Mouse (Mus musculus): ENCODE results near the gene Ric1.

Gene Ric1

DNA sequence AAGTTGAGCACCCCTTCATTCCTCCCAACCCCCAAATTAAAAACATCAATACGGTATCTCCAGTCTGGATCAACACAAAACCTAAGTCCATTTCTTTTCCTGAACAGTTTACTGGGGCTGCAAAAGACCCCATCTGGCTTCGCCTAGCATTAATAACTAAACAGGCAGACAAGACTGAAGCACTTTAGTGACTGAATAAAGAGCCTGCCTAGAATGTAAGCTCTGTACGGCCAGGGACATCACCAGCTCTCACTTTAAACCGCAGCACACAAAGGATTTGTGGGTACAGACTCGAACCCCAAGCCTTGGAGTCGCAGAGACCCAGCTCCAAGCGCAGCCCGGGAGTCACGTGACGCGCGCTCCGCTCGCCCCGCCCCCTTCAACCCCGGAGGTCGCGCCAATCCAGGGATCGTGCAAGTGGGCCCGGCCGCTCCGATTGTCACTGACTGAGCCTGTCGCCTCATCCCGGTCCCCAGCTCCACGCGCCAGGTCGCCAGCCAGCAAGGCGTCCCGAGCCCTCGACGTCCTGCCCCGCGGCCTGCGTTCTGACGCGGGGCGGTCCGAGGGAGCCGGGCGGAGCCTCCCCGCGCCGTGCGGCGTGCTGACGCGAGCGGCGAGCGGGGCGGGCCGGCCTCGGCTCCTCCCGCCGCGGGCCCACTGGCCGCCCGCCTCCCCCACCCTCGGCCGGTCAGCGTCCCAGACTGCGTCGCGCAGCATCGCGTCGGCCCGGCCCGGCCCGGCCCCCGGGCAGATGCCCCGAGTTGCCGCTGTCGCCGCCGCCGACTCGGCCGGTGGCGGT is at the start of gene Ric1:
TSS of gene Ric1 (plus strand) at position 646 of the 799 bp plus-strand sequence.
- peak; percentile 82 for DNase-seq (ENCODE audit: low spot score)

DNA sequence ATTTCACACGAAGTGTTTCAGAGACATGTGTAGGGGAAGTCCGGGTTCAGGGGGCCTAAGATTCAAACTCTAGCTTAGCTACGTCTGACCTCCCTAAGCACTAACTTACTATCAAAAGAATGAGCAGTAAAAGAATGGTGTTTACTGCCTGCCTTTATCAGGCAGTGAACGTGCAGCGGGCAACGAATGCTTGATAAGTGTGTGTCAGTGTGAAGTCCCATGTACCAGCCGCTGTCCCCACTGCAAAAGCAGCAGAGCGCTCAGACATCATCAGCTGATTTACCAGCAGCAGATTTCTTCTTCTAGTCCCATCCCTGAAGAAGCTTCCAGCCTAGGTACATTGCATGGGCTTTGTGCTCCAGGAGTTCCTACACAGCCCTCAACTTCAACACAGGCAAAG is 49.7 kb upstream of the Ric1 start:
- DNase-seq (ENCODE audit: low spot score): no peak

DNA sequence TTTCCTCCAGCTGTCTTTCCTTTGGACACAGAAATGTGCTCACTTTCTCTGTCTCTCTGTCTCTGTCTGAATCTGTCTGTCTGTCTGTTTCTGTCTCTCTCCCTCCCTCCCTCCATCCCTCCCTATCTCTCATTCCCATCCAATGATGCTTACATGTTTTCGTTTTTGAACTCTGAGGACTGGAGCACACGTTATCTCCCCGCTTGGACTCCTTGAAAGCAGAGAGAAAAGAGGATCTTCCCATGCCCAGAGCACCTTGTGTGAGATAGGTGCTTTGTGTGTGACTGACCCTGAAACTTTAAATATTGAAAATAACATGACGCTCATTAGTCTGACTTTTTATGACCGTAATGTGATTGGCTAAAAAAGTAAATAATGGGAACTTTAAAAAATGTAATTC is 49.1 kb upstream of the Ric1 start:
- no peak for DNase-seq (ENCODE audit: low spot score)

DNA sequence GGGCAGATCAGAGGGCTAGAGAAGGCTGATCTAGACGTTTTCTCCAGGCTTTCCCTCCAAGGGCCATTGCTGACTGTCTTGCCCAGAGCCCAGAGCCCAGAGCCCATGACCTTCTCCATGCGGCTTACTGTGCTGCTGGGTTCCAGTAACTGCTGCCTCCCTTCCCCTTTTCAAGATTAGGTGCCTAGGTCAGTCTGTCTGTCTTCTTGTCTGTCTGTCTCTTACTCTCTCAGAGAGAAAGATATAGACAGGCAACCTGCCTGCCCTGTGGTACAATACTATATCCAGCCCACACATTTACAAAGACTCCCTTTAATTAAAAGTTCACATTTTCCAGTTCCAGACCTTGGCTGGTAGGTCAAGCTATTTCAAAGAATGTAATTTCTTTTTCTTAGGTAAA is 47.3 kb upstream of the Ric1 start:
- no peak for DNase-seq (ENCODE audit: low spot score)

DNA sequence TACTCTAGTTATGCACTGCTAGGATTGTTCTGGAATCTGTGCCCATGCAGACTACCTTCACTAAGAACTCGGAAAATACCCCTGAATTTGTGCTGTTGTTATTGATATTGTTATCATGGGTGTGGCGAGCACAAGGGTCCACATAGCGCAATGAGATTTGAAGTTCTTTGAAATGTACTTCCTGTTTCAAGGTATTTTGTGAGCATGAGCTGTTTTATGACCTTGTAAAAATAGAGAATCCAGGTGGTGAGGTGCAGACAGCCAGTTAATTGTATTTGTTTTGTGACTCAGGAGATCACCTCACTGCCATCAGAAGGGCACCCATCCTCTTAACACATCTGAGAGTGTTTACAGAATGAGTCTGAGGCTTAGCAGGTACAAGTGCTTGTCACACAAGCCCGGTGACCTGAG is 46.9 kb upstream of the Ric1 start:
- no peak for DNase-seq (ENCODE audit: low spot score)

DNA sequence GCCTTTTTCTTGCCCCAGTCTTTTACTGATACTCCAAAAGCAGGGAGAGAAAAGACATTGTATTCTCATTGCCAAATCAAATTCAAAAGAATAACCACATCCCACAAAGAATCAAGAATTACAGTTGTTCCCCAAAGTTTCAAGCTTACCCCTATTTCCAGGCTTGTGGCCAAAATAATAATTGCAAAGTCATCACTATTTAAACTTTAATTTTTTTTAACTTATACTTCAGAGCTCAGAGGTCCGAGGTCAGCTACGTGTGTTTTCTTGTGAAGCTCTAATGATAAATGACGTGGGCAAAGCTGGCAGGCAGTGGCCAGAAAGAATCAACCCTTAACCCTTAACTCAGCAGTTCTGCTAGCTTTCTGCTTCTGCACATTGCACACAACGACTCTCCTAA is 43.5 kb upstream of the Ric1 start:
- no peak for DNase-seq (ENCODE audit: low spot score)

DNA sequence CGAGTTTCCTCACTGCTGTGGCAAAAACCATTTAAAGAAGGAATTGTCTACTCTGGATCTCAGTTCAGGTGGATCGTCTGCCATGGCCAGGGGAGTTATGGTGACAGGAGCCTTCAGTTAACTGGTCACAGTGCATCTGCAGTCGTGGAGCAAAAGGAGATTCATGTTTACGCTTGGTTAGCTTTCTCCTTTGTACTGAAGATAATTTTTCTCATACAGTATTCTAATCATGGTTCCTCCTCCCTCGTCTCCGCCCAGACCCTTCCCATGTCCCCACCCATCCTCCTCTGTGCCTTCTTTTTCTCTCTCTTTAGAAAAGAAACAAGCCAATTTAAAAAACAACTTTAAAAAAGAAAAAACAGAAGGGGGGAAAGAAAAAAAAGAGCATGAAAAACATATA is 40.5 kb upstream of the Ric1 start:
- no peak for DNase-seq (ENCODE audit: low spot score)

DNA sequence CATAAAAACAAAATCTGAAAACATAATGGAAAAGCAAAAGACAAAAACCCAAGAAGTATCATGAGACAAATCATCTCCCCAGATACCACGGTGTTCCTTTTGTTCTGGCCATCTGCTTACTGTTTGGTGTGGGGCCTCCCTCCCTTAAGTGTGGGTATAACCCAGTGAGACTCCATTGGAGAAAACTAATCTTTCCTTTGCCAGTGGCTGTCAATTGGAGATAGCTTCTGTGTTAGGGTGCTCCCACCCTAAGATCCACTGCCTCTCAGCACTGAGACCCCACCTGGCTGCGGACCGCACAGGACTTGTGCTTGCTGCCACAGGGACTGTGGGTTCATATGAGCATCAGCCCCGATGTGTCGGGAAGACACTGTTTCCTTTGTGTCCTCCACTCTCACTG is 39.9 kb upstream of the Ric1 start:
- DNase-seq (ENCODE audit: low spot score): no peak

DNA sequence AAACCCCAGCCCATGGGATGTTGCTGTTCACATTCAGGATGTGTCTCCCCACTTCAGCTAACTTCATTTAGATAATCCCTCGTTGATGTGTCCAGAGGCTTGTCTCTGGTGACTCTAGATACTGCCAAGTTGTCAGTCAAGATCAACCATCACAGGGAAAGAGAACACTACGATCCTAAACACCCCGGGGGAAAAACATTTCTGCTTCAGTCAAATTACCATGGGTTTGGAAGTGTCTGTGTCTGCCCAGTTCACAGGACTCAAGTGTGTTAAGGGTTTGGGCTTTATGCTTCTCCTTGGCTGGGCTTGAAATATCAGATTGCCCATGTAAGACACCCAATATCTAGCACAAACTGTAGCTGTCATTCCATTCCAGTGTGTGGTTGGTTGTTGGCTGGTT is 39.4 kb upstream of the Ric1 start:
- DNase-seq (ENCODE audit: low spot score): no peak

DNA sequence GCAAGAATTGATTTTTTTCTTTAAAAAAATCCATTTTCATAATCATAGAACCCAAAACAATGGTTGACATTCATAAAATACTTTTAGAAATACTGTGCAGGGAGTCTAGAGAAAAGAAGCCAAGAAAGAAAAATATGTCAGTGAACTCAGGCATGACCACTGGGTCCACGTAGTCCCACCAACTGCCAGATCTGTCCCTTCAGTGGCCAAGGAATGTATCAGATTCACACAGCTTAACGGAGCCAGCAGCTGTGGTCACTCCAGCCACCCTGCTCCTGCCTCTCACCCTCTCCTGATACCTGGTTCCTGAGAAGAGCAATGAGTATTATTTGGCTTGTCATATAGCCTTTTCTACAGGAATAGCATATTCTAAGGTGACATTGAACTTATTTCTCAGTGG is 38.7 kb upstream of the Ric1 start:
- DNase-seq (ENCODE audit: low spot score): no peak

DNA sequence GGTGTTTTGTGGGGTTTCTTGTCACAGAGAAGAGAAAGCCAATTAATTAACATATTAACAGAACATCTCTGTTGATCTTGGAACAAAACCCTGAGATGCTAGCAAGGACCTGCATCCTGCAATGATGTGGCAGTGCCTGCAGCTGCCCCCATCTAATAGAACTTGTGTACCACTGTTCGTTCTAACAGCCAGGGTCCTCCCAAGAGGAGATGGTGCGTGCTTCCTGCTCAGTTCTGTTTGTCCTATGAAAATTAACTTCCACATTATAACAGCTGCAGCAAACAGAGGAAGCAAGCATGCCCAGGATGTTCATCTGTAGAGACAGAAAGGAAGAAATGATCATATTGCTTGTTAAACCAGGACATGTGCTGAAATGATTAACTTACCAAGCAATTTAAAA is 37.5 kb upstream of the Ric1 start:
- no peak for DNase-seq (ENCODE audit: low spot score)

DNA sequence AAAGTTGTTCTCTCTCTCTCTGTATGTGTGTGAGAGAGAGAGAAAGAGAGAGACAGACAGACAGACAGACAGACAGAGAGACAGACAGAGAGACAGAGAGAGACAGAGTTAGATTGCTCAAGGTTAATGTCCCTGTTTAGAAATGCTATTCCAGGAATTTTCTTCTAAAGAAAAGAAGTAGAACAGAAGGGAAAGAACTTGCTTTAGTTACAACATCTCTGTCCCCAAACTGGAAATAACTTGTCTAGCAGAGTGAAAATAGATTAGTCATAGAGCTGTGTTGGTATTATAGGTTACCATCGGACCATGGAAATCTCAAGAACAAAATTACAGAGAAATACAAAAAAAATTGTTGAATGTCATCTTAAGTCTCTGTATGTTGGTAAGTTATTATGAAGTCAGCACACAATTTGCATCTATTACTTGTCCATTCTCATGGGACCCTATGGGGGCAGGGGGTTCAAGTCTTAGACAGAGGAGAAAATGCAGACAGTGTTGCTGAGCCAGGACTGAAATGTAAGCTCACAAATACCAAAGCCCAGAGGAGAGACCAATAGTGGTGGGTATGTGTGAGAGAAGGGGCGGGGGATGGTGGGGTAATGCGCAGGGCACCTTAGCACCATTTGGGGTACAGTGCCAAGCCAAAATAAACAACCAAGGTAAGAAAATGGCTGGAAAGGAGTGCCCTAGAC is 36.7 kb upstream of the Ric1 start:
- DNase-seq (ENCODE audit: low spot score): no peak

DNA sequence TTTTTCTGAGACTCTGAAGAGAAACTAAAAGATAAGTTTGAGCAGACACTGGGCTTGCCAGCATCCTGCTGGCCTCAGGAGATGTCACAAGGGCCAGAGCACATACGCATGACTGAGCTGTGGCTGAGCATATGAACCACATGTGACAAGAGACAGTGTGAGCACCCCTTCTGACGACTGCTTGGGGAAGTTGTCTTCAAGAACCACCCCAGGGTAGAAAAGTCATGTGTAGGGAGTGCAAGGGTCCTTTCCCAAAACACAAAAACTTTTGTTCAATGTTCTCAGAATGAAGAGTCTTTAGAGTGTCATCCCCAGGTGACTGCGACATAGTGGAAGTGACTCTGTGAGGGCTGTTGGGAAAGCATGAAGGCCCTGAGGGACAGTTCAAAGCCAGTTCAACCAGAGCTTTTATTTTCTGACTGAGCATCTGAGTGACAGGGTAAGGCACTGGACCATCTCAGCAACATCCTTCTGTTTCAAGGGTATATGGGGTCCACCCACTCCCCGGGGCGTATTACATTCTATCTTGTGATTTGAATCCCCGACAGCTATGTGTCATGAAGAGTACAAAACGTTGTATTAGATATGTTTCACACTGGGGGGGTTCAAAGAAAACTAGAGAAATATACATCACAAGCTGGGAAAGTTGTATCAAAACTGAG is 35.4 kb upstream of the Ric1 start:
- peak; percentile 35 for DNase-seq (ENCODE audit: low spot score)

DNA sequence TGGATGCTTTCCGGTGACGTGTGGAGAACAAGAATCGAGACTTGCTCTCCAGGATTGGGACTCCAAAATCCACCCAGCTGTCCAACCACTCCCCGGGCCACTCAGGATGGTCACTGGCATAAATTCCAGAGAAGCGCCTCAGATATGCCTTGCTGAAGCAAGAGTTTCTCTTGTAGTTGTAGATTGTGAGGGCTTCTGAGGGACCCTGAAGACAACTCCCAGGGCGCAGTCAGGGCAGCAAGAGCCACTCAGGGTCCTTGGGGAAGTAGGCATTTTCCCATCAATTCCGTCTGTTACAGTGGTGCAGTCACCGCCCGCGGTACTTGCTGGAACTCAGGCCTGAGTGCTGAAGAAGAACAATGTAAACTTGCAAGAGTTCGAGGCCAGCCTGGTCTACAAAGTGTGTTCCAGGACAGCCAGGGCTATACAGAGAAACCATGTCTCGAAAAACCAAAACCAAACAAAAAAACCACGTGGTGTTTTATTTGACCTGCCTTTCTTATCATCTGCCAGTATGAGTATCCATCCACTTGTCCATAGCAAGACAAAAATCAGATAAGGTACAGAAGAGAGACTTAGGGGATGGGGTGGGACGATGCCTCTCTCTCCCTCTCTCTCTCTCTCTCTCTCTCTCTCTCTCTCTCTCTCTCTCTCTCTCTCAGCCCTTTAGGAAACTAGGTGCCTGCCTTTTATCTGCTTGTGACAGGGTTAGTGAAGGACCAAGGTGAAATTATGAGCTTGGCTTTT is 34.6 kb upstream of the Ric1 start:
- DNase-seq (ENCODE audit: low spot score): no peak

DNA sequence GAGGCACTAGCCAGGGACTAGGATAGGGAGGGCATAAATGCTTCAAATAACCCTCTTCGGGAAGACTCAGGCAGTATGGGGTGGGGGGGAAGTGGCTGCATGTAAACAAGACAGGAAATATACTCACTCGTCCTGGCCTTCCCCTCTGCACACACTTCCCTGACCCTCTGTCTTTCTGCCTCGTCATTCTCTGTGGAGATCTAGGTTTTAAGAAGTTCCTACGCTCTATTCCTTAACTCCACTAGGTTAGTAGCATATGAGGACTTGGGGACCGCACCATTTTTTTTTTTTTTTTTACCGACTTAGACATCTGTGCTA is 34.0 kb upstream of the Ric1 start:
- DNase-seq (ENCODE audit: low spot score): no peak

DNA sequence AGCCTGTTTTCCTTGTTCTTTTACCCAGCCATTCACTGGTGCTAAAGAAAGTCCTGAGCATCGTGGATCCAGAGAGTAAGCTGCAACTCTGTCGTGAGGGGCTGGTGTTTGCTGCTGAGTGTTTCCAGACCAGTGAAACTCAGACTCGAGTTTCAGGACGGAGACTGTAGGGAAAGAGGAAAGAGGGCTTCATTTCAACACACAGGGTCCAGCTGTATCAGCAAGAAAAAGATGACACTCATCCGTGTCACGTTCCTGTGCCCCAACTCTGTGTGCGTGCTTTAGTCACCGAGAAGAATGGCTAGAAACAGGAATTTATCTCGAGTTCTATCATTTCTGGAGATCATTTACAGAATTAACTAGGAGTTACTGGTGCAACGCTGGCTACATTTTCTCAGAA is 33.7 kb upstream of the Ric1 start:
- DNase-seq (ENCODE audit: low spot score): peak; percentile 28

DNA sequence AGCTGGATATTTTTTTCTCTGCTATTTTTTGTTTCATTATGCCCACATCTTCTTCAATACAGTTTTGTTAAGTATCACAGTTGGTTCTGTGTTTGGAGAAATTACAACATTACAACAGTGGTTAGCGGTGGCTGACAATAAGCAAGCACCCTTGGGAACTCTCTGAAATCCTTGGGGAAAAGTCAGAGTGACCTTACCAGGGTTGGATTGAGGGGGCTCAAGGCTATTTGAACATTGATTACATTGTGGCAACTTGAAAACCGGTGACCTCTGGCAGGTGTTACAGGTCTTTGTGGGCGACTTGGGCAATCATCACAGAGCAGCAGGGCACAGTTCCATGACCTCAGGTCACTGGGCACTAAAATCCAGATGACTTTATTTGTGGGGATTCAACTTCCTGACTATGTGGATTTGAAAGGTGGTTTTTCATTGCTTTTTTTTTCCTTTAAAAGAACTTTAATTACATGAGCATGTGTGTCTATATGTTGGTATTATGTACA is 32.2 kb upstream of the Ric1 start:
- no peak for DNase-seq (ENCODE audit: low spot score)

DNA sequence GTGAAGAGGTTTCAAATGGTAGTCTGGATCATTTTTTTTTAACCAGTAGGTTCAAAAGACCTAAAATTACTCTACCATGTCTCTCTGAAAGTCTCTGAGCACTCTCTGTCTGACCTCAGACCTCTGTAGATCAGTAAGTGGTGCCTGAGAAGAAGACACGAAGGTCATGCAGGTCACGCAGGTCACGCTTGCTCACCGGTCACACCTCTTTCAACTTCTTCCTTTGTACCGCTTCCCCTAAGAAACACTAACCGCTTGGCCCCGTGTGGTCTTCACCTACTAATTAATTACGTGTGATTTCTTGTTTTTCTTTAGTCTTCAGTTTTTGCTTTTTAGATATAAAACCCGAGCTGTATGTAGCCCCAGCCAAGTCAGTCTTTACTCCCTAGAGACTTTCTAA is 30.6 kb upstream of the Ric1 start:
- DNase-seq (ENCODE audit: low spot score): no peak

DNA sequence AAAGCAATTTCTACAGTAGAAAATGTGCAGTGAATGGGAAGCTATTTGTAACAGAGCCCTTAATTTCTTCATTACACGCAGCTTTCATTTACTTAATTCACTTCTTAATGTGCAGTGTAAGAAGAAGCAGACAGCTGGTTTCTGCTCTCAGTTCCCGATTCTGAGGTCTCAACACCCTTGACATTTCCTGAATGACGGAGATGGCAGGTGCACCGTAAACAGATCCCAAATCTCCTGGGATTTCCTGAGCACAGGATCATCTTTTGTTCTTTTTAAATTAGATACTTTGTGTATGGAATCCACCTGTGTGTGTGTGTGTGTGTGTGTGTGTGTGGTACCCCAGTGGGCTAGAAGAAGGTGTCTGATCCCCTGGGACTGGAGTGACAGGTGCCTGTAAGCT is 27.6 kb upstream of the Ric1 start:
- no peak for DNase-seq (ENCODE audit: low spot score)

DNA sequence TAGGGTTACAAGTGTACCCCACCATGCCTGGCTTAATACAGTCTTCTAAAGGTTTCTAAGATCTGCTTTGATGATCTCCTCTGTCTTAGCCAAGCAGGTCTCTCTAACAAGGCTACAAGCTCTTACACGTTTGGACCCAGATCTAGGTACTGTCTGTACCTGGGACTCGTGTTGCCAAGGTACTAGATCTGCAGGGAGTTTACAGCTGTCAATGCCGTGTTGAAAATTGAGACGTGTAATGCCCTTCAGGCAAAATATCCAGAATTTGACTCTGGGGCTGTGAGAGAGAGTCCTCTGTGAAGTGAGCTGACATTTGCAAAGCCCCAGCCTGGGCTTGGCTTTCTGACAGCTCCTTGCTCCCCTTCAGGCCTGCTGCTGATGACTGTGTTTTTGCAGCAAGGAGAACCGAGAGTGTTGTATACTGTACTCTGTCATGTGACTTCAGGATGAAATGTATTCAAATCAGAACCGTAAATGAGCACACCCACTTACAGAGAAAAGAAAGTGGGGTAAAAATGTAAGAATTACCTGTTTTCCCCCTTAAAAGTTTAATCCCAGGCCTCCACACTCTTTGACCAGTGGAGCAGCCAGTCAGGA is 26.0 kb upstream of the Ric1 start:
- no peak for DNase-seq (ENCODE audit: low spot score)

DNA sequence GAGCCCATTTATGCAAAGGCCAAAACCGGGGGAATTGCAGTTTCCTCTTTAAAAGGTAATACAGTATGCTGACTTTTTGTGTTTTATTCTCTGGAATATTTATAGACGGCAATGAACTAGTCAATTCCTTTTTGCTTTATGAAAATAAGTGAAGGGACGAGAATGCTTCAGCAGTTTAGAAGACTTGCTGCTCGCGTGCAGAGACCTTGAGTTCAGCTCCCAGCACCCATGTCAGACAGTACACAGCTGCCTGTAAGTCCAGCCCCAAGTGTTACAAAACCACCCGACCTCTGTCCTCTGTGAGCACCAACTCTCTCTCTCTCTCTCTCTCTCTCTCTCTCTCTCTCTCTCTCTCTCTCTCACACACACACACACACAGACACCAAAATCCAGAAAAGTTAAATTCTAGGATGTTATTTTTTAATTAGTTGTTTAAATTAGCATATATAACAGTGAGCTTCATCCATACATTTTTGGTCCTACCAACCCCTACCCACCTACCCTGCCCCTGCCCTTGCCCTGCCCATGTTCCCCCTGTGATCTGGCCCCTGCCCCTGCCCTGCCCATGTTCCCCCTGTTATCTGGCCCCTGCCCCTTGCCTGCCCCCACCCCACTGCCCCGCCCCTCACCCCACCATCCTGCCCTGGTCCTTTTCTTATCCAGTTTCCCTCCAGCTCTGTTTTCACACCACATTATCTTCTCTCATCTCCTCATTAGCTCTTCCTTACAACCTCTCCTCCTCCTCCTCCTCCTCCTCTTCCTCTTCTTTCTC is 25.1 kb upstream of the Ric1 start:
- no peak for DNase-seq (ENCODE audit: low spot score)

All from layer of hippocampus, adult 11-12 months (tissue).